Mouse (Mus musculus) urinary bladder, postnatal 10 days (tissue): Measurements from ENCODE around the gene Slc6a6.

Experiments
- DNase-seq: peaks from one replicate; pipeline ENCODE4 v3.0.0; 2022; ENCODE audit warnings: low spot score

Gene Slc6a6

DNA sequence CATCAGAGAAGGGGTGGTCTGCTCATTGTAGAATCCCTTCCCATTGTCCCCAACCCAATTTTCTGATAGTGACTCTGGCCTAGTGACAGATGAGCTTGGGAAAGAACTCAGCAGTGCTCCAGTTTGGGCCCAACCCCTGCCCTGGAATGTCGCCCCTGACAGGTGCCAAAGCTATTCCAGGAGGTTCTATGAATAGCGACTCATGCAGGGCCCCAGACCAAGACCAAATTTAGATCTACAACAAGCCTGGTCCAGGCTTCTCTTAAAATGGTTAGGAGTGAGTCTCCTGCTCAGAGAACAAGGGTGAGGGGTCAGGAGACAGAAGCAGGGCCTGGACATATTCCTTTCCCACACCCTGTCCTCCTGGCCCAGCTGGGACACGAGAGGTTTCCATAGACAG is 101.2 kb downstream of the Slc6a6 start:
- no peak for DNase-seq

DNA sequence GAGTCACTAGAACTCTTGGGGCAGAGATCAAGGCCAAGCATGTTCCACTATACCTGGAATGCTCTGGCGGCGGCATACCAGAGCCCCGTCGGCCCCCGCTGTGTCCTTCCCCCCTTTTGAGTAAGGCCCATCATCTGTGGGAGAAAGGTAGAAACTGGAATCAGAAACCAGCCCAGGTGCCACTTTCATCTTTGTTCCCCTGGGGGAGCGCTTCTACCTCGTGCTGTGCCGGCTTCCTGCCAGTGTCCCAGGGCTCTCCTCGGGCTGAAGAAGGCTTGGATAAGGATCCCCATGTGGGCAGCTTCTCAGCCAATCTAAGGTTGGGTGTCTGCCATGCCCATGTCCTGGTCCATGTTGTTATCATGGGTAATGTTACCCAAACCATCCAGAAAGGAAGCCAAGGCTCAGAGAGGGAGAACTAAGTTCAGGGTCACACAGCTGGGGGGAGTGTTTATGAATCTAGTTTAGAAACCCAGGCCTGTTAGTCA is 104.5 kb downstream of the Slc6a6 start:
- DNase-seq: no peak

DNA sequence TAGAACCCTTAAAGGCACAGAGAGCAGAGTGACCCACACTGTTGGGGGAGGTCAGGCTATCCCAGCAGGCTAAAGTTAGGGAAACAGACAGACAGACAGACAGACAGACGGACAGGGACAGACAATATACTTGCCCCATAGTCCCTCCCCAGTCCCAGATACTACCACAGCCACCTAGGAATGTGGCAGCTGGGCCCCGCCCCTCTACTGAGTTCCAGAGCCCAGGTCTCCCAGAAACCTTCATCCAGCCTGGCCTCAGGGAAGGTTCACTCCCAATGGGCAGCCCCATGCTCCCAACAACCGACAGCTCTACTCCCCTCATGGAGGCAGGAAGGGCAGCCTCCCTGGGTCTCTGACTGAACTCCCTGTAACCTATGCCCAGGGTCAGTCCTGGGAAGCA is 111.8 kb downstream of the Slc6a6 start:
- DNase-seq: no peak

DNA sequence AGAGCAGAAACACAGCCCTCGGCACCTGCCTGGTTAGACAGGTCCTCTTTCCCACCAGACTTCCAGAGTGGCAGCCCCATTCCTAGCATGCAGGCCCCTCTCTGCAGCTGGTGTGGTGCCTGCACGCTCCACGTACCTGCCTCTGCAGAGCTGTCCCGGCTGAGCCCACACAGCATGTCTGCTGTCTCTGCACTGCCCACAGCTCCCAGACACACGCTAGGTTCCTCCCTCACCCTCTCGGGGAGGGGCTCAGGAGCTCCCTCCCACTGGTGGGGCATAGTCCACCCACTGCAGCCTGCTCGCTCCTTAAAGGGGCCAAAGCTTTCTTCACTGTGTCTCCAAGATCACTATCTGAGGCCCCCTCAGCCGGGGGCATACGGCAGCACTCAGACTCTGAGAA is 112.2 kb downstream of the Slc6a6 start:
- no peak for DNase-seq

DNA sequence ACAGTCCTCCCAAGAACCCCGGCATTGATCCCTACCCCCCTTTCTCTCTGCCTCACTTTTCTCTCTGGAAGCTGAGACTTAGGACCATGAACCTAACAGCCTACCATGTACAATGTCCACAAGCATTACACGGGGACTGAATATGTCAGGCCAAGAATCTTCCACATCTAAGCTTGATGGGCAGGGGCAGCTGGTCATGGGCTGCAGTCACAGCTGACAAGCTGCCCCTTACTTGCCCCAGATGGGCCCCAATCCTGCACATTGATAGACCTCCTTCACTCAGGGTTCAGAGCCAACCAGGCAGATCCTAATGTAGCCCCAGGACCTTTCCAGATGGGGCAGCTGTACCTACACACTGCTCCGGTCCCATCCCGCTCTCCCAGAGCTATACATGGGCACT is 112.9 kb downstream of the Slc6a6 start:
- DNase-seq: no peak

GRCm38 (mm10) chr6:91798496-91798895 is 114.6 kb downstream of the Slc6a6 start:
- no peak for DNase-seq

DNA sequence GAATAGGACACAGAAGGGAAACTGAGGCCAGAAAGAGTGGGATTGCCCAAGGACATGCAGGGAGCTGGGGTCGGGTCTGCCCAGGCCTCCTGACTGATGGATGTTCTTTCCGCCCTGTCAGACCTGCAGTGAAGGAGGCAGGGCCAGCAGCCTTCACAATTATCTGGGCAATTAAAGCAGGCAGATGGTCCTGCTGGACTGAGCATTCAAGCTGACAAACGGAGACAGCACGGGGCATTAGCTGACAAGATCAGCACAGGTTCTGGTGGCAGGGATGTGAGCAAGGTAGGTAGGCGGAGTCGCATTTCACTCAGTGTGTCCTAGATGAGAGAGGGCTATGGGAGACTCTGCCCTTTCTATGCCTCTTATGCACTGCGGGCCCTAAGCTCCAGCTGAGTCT is 120.3 kb downstream of the Slc6a6 start:
- no peak for DNase-seq

DNA sequence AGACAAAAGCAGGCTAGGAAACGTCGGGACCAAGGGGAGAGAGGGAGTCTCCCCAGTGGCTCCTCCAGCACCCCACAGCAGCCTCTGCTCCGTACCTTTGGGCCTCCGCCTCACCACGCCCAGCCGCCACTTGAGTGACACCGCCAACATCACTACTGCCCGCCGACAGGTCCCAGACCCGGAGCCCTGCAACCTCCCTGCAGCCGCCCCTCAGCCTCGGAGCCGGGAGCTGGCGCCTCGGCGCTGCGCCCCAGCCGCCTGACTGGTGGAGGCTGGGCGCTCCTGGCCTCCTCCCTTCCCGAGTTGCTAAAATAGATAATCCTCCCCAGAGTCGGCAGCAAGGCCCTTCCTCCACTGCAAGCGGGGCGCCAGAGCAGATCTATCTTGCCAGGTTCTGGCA is 123.3 kb downstream of the Slc6a6 start:
- no peak for DNase-seq

DNA sequence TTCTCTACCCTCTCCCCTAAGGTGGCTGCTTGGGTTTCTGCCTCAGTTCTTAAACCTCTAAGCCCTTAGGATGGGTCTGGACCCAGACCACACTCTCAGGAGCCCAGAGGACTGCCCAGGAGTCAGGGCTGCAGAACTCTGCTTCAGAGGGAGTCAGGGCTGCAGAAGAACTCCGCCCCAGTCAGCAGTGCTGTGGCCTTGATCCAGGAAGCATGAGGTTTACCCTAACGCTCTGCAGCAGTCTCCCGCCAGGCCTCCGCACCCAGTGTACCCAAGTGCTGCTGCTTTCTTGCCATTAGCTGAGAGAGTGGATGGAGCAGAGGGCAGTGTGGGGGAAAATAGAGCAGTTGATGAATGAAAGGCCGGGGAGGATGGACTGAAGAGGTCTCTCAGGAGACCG is 124.2 kb downstream of the Slc6a6 start:
- DNase-seq: no peak
